Mouse (Mus musculus) kidney, adult 8-10 months (tissue): ENCODE results near the gene Pla2g4c.

ENCODE experiments used
- DNase-seq, 2 experiments: peaks; one replicate each; pipeline ENCODE4 v3.0.0; 2022

Gene Pla2g4c

DNA sequence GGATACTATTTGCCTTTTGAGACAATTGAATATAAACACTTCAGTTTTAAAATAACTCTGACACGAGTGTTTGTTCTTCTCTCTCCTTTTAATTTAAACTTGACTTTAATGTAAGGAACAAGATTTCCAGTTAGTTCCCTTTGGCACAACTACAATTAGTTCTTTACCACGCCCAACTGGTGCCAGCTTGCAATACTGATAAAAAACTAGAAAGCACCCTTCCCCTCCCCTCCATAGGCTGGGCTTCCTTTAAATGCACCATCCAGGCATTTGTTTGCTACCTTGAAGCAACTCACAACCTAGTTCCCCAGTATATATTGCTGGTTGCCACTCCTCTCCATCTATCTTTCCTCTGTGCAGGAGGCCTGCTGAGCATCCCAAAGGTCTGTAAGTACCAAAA lies at the start of gene Pla2g4c:
Gene Pla2g4c (plus strand): TSS at position 340 of the 400 bp plus-strand sequence.
- DNase-seq = no peak

DNA sequence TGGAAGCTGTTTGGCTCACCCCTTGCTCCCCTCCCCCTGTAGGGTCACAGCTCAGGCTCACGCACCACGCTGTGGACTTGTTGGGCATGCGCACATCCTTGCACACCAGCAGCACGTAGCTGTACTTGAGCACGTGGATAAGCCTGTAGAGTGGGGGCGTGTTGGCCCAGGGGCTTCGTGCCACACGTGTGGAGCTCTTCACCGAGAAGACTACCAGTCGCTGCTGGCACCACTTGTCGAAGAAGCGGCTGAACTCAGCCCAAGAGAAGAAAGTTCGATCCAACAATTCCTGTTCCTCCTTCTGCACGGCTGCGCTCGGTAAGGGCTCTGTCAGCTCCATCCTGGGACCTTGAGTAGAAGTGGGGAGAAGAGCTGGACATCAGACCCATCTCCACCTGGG lies 47.4 kb upstream of the Pla2g4c start, which contains the start of gene Lig1:
Gene Lig1 (plus strand): TSS at position 203 of the 400 bp plus-strand sequence.
- no peak for DNase-seq

DNA sequence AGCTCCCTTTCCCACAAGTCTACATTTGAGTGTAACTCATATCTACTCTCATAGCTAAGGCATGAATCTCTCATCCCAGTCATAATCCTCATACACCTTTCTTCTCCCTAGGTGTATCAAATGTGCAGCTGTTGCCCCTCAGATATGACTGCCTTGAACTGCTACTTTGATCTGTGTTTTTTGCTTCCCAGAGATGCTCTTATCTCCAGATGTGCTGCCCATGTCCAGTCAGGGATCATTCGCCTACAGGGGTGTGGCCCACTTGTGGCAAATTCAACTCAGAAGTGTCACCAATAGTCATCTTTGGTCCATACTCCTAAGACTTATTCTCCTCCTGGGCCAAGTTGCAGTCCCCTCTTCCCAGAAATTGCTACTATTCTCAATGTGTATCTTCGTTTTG lies 46.6 kb upstream of the Pla2g4c start:
- peak in 1 of 2 experiments; percentile 10 for DNase-seq

GRCm38 (mm10) chr7:13278308-13278891 lies 46.1 kb upstream of the Pla2g4c start, which contains the start of gene Zswim9:
TSS of gene Zswim9 (minus strand) at chr7:13278721.
- peak; percentile 88 to 93 for DNase-seq

DNA sequence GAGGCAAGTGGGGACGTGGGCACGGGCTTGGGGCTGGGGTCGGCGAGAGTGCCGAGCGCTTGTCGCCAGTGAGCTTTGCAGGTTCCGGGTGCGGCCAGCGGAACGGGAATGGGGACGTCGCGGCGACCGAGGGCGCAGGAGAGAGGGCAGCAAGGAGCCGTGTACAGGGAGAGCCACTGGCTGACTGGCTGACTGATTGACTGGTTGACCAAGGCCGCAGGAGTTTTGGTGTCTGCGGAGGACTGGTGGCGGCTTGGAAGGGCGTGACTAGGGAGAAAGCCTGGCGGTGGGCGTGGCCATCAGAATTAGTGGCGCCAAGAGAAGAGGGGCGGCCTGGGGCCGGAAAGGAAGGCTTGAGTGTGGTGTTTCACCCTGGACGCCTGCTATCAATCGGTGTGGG lies 45.5 kb upstream of the Pla2g4c start:
- DNase-seq = peak in 1 of 2 experiments; percentile 2

GRCm38 (mm10) chr7:13288621-13289020 lies 35.8 kb upstream of the Pla2g4c start:
- peak in 1 of 2 experiments; percentile 5 for DNase-seq

GRCm38 (mm10) chr7:13290041-13290675 lies 34.3 kb upstream of the Pla2g4c start:
- no peak for DNase-seq

- no peak for DNase-seq
Measured at GRCm38 (mm10) chr7:13291370-13291769, 33.1 kb upstream of the Pla2g4c start.

DNA sequence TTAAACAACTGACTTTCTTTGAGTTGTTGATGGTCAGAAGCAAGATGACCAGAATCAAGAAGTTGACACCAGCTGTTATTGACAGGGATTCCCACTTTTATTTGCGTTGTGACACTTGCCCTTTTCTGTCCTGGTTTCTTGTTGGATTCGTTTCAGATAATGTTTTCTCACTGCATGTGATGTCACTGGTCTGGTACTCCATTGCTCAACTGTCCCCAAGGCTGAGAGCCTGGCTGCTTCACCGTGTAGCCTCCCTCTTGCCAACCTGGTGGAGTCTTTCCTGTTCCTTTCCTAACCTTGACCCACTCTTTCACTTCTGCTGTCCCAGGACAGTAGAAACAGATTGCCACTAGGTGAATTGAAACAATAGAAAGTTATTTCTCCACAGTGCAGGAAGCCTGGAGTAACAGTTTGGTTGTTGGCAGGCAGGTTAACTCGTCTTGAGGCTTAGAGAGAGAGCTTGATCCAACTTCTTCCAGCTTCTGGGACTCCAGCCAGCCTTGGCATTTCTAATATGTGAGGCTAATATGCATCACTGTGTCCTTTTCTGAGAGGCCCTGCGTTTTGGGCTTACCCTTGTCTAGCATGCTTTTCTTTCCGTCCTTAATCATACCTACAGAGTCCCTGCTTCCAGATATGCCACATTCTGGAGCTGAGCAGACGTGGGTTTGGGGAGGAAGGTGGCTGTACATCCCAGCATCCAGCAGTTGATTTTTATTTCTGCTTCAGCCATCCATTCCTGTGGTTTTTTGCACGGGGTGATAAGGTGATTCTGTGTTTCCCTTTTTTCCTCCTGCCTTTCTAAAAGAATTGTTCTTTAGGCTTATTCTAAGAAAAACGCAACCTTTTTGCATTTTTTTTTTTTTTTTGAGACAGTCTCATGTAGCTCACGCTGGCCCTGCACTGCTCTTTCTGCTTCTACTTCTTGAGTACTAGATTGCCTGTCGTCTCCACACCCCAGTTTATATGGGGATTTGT lies 30.3 kb upstream of the Pla2g4c start:
- no peak for DNase-seq

DNA sequence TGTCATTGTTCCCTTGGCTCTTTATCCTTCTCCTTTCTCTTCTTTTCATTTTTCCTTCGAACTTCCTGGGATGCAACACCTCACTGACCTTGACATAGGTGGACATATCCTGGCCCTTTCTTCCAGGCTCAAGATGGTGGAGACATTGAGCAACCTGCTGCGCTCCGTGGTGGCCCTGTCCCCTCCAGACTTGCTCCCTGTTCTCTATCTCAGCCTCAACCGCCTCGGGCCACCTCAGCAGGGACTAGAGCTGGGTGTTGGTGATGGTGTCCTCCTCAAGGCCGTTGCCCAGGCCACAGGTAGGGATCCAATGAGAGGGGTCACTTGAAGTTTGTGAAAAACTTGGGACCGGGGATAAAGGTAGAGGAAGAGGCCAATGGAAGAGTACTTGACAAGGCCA lies 29.2 kb upstream of the Pla2g4c start:
- no peak for DNase-seq

- DNase-seq = no peak
Measured at GRCm38 (mm10) chr7:13297636-13298035, 26.8 kb upstream of the Pla2g4c start.

DNA sequence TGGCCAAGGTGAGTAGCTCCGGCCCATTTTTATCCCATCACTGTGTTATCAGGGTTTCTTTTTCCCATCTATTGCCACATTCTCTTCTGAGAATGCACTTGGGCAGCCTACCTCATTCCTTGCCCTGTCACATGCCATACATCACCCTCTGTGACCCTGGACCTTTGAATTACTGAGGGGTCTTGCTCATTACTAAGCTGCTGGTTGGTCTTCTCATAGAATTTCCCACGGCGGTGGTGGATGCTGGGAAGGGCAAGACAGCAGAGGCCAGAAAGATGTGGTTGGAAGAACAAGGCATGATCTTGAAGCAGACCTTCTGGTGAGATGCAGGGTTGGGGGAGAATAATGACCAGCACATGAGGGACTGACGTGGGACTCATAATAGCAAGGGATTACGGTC lies 25.6 kb upstream of the Pla2g4c start:
- no peak for DNase-seq

GRCm38 (mm10) chr7:13301643-13302042 lies 22.8 kb upstream of the Pla2g4c start:
- DNase-seq = no peak

DNA sequence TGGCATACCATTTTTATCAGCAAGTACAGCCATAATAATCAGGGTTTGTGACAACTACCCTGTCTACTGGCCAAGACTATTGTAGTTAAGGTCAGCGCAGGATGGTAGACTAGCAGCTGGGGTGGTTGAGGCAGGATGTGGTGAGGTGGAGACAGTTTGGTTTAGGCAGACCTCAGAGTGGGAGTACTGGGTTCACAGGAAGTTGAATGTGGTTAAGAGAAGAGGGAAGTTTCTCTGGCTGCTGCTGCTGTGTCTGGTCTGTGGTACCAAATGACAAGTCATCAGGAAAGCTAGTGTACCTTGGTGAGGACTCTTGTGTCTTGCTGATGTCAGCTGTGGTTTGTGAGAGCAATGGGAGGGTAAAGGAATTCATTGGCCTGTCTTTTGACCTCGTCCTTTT lies 21.7 kb upstream of the Pla2g4c start:
- no peak for DNase-seq

DNA sequence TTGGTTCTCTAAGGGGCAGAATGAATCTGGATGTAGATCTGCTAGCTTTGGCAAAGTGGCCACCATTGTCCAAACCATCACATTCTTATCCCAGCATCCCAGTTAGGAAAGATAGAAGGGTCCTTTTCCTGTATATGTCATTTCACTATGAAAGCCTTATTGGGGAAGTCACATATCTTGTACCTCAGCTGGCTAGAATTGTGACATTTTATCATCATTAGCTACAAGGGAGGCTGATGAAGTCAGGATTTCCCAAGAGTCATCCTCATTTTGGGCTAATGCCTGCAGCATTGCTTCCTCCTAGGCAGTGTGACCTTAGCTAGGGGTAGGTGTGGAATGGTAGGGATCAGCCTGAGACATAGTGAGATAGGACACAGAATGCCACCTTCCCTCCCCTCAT lies 21.1 kb upstream of the Pla2g4c start:
- DNase-seq = no peak

DNA sequence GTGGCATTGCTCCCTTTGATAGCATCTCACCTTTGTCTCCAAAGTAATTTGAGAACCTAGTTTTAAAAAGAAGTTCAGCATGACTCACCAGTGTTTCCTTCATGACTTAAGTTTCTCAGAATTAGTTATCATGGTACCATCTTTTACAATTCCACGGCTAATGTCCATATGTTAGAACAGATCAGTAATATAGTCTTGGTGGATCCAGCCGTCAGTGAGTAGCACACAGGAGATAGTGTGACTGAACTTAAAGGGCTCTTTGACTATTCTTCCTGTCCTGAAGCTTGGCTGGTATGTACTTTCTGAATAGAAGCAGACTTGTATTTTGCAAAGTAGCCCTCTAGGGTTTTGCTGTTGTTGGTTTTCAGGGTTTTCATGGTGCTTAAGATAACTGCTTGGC lies 15.0 kb upstream of the Pla2g4c start:
- DNase-seq = no peak

GRCm38 (mm10) chr7:13310493-13311199 lies 13.8 kb upstream of the Pla2g4c start:
- DNase-seq = no peak

GRCm38 (mm10) chr7:13311401-13311800 lies 13.1 kb upstream of the Pla2g4c start:
- no peak for DNase-seq

DNA sequence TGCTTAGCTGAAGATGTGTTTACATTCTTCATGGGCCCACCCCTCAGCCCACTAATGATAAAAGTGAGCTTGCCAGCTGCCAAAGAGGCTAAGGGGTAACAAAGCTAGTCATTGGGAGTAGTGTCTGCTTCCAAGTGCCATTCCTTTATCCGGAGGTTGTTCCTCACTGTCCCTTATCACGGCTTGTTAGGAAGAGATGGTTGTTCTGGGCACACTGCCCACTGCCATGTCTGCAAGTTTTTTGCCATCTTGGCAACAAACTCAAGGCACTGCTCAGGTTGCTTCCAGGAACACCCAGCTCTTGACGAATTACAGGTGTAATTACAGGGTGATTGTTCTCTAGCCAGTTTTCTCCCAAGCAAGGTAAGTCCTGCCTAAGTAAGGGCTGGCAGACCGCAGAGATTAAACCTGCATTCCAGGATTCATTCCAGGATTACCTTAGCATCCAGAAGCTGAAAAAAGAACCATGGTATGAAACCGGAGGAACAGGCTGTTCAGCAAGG lies 10.3 kb upstream of the Pla2g4c start:
- peak in 1 of 2 experiments; percentile 22 for DNase-seq

DNA sequence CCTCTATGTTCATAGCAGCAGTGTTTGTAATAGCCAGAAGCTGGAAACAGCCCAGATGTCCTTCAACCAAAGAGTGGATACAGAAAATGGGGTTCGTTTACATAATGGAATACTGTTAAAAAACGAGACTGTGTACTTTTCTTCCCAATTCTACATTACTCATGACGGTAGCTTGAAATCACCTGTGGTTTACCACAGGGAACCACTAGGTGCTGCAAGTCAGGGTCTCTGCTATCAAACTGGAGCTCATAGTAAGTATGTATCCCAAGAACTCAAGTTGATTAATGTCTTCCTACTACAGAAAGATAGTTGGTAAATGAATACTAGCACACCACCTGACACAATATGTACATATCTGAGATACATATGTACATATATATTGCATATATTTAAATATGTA lies 3.0 kb upstream of the Pla2g4c start:
- DNase-seq = no peak

- no peak for DNase-seq
Measured at GRCm38 (mm10) chr7:13330575-13330974, 6.1 kb downstream of the Pla2g4c start.

DNA sequence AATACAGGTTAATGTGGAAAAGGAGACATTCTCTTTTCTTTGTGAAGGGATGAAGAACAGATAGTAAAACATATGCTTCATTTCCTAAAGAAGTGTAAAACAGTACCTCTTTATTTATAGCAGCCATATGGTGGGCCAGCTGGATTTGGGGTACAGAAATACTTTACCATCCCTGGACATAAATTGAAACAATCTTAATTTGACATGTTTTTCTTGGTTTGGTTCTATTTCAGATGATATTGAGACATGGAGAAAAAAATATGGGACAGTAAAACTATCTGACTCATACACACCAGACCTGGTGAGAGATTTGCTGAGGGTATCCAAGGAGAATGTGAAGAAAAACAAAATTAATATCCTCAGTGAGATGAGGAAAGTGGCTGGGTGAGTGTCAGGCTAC lies 31.5 kb downstream of the Pla2g4c start:
- DNase-seq = no peak

GRCm38 (mm10) chr7:13380588-13380987 lies 56.1 kb downstream of the Pla2g4c start:
- DNase-seq = no peak
